Mouse (Mus musculus) olfactory bulb, adult 2 months (tissue): Measurements from ENCODE around the gene Fbln2. TPM values are rescaled to one million over a fixed set of nuclear protein-coding genes. Genes with fewer than 3 reads are reported as not detected.

Source experiments
- H3K27ac ChIP-seq: fragments of 200-500 bp; 2 replicates; pipeline ENCODE4 v1.5.1; 2012; ENCODE audit warnings: low read depth, low read length; ENCODE audit not compliant: insufficient read depth
- H3K4me1 ChIP-seq: fragments of 200-500 bp; 2 replicates; pipeline ENCODE4 v1.6.1; 2012; ENCODE audit warnings: low read length; ENCODE audit not compliant: control insufficient read depth, insufficient read depth
- H3K4me3 ChIP-seq: fragments of 200-500 bp; 2 replicates; pipeline ENCODE4 v1.5.1; 2012; ENCODE audit warnings: mild to moderate bottlenecking, low read depth, low read length, moderate library complexity; ENCODE audit not compliant: insufficient read depth
- CTCF ChIP-seq: fragments of 200-500 bp; IDR thresholded peaks from 2 replicates; pipeline ENCODE4 v1.5.1; 2012; ENCODE audit warnings: low read depth, mild to moderate bottlenecking, low read length, moderate library complexity; ENCODE audit not compliant: insufficient read depth
- POLR2A ChIP-seq: fragments of 200-500 bp; IDR thresholded peaks from 2 replicates; pipeline ENCODE4 v1.6.1; 2012; ENCODE audit warnings: mild to moderate bottlenecking, low read depth, low read length, moderate library complexity; ENCODE audit not compliant: insufficient read depth
- WGBS: fragments of 180-500 bp; shearing (Covaris S2); methylation state at CpG from one replicate; pipeline ENCODE4 v1.1.7; 2018; 5-methylcytosine and 5-hydroxymethylcytosine counted together
- polyA plus RNA-seq: library from polyadenylated mRNA; stranded (reverse); fragments of >200 nt; gene quantifications from 2 replicates; pipeline ENCODE4 v1.2.4, GENCODE M21; 2012; ENCODE audit warnings: low replicate concordance; ENCODE audit not compliant: missing spikeins, insufficient read depth, insufficient read length

The Fbln2 gene
- polyA plus RNA-seq, 1 experiment: not detected

DNA sequence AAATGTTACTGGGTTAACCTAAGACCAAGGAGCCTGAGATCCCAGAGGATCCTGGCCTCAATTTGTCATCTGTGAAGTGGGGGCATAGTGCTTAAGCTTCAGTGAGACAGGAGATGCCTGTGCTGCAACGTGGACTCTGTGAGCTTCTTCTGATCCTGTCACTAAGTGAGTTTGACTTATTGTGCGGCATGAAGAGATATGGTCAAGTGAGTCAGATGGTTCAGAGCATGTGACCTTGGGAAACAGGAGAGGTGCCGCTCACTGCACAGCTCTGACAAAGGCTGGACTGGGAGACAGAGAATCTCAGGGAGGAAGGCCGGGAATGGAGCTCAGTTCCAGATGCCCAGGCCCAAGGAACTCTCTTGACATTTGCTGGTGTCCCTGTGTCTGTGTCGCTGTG lies 6.5 kb upstream of the Fbln2 start:
- TF ChIP-seq CTCF: no peak
- TF ChIP-seq POLR2A: no peak
- Histone ChIP-seq H3K4me1 (peaks cover 10% of the 10 kb centered on the region), H3K27ac (no peak overlapping the region), H3K4me3 (no peak overlapping the region)
- 87% methylated on average over 5 of the region's 5 CpGs for WGBS

DNA sequence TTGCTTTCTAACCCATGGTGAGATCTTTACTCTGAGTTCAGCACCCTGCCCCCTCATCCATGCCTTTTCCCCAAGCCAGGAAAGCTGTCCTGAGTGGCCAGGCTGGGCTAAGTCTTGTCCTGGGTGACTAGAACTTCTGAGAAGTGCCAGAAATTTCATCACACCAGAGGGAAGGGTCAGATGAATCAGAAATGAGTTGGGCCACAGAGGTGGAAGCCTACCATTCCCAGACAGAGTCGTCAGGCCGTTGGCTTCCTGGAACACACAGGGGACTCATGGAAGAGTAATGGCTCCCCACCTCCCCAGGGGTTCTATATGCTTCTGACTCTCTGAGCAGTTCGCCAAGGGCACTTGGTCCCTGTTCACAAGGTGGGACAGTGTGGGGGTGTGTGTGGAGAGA lies 4.8 kb upstream of the Fbln2 start:
- no peak overlapping the region for H3K27ac ChIP-seq
- H3K4me3 ChIP-seq: no peak overlapping the region
- WGBS: 88% methylated on average over 3 of the region's 3 CpGs
- H3K4me1 ChIP-seq: peaks cover 2% of the 10 kb centered on the region
- TF ChIP-seq CTCF: no peak
- no peak for TF ChIP-seq POLR2A

GRCm38 (mm10) chr6:91209780-91210179 lies 2.5 kb upstream of the Fbln2 start:
- H3K4me3 ChIP-seq: no peak overlapping the region
- TF ChIP-seq CTCF (no peak), POLR2A (no peak)
- H3K4me1 ChIP-seq: peaks cover 16% of the 10 kb centered on the region
- WGBS: 45% methylated on average over 2 of the region's 2 CpGs
- H3K27ac ChIP-seq: no peak overlapping the region

- Histone ChIP-seq H3K27ac (no peak overlapping the region), H3K4me1 (peaks cover 19% of the 10 kb centered on the region), H3K4me3 (no peak overlapping the region)
- 81% methylated on average over 3 of the region's 3 CpGs for WGBS
- TF ChIP-seq CTCF: no peak
Observed at GRCm38 (mm10) chr6:91210852-91211251, 1.4 kb upstream of the Fbln2 start.

GRCm38 (mm10) chr6:91212571-91212970 lies 316 bp downstream of the Fbln2 start:
- no peak overlapping the region for H3K27ac ChIP-seq

DNA sequence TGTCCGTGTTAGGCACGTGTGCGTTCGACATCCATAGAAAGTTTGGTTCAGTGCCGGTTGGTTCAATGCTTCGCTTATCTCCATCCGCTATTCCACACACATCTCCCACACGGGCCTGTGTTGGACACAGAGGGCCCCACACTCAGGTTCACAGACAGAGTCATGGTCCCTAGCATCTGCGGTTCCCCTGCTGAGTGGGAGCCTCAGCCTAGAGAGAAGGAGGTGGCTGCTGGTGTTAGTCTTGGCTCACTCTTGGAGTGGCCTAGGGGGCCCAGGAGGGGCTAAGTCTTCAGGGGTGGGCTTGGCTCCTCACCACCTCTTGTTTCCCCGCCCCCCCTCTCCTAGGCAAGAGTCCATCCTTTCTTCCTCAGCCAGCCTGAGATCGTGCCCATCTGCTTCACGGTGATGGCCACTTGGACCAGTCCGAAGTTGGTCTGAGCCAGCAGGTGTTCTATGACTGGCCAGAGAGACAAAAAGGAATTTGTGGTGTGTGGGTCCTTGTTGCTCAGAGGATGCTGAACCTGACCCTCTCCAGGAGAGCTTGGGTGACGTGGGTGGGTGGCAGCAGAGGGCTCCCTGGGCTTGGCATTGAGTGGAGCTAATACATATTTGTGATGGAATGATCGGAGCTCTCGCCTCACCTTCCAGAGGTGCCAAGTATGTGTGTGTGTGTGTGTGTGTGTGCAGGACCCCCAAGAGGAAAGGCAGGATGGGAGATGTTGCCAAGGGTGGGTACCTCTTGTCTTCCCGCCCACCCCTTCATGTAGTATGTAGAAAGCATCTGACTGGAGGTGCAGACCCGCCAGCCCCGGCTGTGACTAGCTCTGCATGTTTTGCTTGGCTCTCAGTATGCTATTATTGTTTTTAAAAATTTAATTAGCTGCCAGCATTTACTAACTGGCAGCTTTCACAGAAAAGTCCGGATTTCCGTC lies 1.3 kb downstream of the Fbln2 start:
- 47% methylated on average over 21 of the region's 21 CpGs for WGBS
- peaks cover 22% of the 10 kb centered on the region for H3K4me1 ChIP-seq
- no peak overlapping the region for H3K27ac ChIP-seq
- TF ChIP-seq CTCF (no peak), POLR2A (no peak)
- H3K4me3 ChIP-seq: peak overlapping the region; percentile 33

More at GRCm38 (mm10) chr6:91212571-91212970, 316 bp downstream of the Fbln2 start:
- TF ChIP-seq CTCF: no peak
- no peak for TF ChIP-seq POLR2A
- Histone ChIP-seq H3K4me3 (peak overlapping the region; percentile 33), H3K4me1 (peaks cover 19% of the 10 kb centered on the region)
- WGBS: 5% methylated on average over 29 of the region's 29 CpGs

- Histone ChIP-seq H3K4me1 (peaks cover 29% of the 10 kb centered on the region), H3K27ac (no peak overlapping the region), H3K4me3 (no peak overlapping the region)
- TF ChIP-seq POLR2A: no peak
- TF ChIP-seq CTCF: no peak
- 32% methylated on average over 1 of the region's 1 CpGs for WGBS
Observed at GRCm38 (mm10) chr6:91215454-91215853, 3.2 kb downstream of the Fbln2 start.

DNA sequence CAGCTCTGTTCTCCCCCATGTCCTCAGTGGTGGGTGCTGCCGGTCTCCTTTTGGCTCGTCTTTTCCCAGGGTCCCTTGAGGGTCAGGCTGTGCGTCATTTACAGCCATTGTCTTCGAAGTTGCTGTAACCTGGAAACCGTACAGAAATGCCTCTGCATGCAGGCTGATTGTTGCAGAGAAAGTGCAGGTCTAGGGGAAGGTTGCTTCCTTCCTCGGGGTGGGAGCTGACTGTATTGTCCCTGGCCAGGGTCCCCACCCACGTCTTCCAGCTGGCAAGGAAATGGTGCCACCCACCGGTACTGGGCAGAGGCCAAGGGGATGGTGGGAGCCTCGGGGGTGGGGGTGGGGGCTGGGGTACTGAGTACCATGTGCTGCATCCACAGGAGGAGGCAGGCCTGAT lies 6.2 kb downstream of the Fbln2 start:
- Histone ChIP-seq H3K27ac (no peak overlapping the region), H3K4me1 (peaks cover 17% of the 10 kb centered on the region), H3K4me3 (no peak overlapping the region)
- TF ChIP-seq CTCF (no peak), POLR2A (no peak)
- WGBS: 34% methylated on average over 9 of the region's 9 CpGs

DNA sequence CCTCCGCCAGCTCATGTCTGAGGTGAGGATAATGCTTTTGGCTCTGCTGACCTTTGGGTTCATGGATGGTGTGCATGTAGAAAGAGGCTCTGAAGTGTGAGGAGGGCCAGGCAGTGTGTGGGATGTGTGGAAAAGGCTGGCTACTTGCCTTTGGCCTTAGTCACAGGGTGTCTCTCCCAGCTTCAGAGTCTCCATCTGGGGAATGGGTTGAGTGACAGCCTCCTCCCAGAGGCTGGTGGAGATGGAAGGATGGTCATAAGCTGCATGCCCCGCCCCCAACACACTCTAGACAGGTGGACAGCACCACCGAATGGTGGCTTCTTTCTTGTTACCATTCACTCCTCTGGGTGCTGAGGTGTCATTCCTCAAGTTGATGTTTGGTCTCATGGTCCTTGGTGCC lies 6.6 kb downstream of the Fbln2 start:
- WGBS: 85% methylated on average over 3 of the region's 3 CpGs
- H3K4me3 ChIP-seq: no peak overlapping the region
- TF ChIP-seq CTCF (no peak), POLR2A (no peak)
- H3K27ac ChIP-seq: no peak overlapping the region
- H3K4me1 ChIP-seq: peaks cover 13% of the 10 kb centered on the region

DNA sequence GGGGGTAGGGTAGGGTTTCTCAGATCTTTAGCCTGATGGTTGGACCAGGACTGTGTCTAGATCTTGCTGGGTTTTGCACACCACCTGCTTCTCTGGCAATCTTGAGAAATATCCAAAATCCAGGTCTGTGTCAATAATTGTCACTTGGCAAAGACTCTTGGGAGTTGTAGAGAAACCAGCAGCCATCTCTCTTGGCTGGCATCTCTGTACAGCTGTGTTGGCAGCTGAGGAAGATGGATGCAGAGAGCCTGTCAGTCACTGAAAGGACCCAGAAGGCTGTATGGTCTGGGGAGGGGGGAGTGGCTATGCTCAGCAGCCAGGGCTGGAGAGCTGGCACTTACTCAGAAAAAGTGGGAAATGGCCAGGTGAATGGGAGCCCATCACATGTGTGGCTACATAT lies 7.8 kb downstream of the Fbln2 start:
- no peak overlapping the region for H3K27ac ChIP-seq

More for the DNA sequence above, 7.8 kb downstream of the Fbln2 start:
- TF ChIP-seq POLR2A: no peak
- no peak for TF ChIP-seq CTCF
- Histone ChIP-seq H3K4me3 (no peak overlapping the region), H3K4me1 (peaks cover 12% of the 10 kb centered on the region)
